Mouse (Mus musculus) hindbrain, embryonic 16.5 days (tissue): Measurements from ENCODE around the gene Itga11. TPM values are rescaled to one million over a fixed set of nuclear protein-coding genes. Genes with fewer than 3 reads are reported as not detected.
A peak's percentile ranks its signal among the peaks of the same experiment; 100 is the strongest.

Experiments
- ATAC-seq: fragments of 200-750 bp; cut with Nextera tagmentation; 2 replicates; pipeline ENCODE4 v1.8.0; 2017; ENCODE audit warnings: moderate TSS enrichment, moderate library complexity
- H3K27ac ChIP-seq: fragments of 300-500 bp; sonication (generic); 2 replicates; pipeline ENCODE4 v1.5.1; 2014; ENCODE audit warnings: low read depth, mild to moderate bottlenecking, control low read depth, low read length, moderate library complexity
- H3K27me3 ChIP-seq: fragments of 300-500 bp; sonication (generic); replicated peaks from 2 replicates; pipeline ENCODE4 v1.6.1; 2014; ENCODE audit warnings: low read length; ENCODE audit not compliant: control insufficient read depth, insufficient read depth
- H3K36me3 ChIP-seq: fragments of 300-500 bp; sonication (generic); 2 replicates; pipeline ENCODE4 v1.6.1; 2014; ENCODE audit warnings: mild to moderate bottlenecking, low read length, moderate library complexity, mixed read lengths; ENCODE audit not compliant: control insufficient read depth, insufficient read depth
- H3K4me1 ChIP-seq: fragments of 300-500 bp; sonication (generic); 2 replicates; pipeline ENCODE4 v1.6.1; 2014; ENCODE audit warnings: low read depth, low read length; ENCODE audit not compliant: control insufficient read depth, insufficient read depth
- H3K4me2 ChIP-seq: fragments of 300-500 bp; sonication (generic); 2 replicates; pipeline ENCODE4 v1.6.1; 2014; ENCODE audit warnings: mild to moderate bottlenecking, low read length, control low read depth, moderate library complexity
- H3K4me3 ChIP-seq: fragments of 300-500 bp; sonication (generic); 2 replicates; pipeline ENCODE4 v1.5.1; 2014; ENCODE audit warnings: mild to moderate bottlenecking, low read length, control low read depth, moderate library complexity
- H3K9ac ChIP-seq: fragments of 300-500 bp; sonication (generic); 2 replicates; pipeline ENCODE4 v1.6.1; 2014; ENCODE audit warnings: low read depth, mild to moderate bottlenecking, control low read depth, low read length, moderate library complexity
- H3K9me3 ChIP-seq: fragments of 300-500 bp; sonication (generic); 2 replicates; pipeline ENCODE4 v1.6.1; 2014; ENCODE audit warnings: mild to moderate bottlenecking, low read length, moderate library complexity; ENCODE audit not compliant: control insufficient read depth
- WGBS: fragments of 180-500 bp; shearing (Covaris S2); extraction: QIAGEN DNeasy Blood & Tissue Kit; methylation state at CpG from one replicate; pipeline ENCODE4 v1.1.7; 2014; 5-methylcytosine and 5-hydroxymethylcytosine counted together
- polyA plus RNA-seq: library from polyadenylated mRNA; unstranded; fragments of >200 nt; fragmentation: Nextera tagmentation; extraction: Ambion mirVana; gene quantifications from 2 replicates; pipeline ENCODE4 v1.2.1, GENCODE M21; 2015

Itga11 gene
- polyA plus RNA-seq, 1 experiment from 2014 or later, result 1.1 TPM

DNA sequence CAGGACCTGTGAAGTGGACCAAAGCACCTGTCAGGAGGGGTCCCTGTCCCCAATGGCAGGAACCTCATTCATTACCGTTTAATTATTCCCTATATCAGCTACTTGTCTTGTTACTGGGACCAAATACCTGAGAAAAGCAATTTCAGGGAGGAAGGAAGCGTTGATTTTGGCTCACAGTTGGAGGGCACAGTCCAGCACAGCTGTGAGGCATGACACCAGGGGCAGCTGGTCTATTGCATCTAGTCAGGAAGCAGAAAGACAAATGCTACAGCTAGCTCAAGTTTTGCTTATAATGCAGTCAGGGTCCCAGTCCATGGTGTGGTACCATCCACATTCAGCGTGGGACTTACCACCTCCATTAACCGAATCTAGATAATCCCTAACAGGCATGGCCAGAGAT is 29.6 kb downstream of the Itga11 start:
- Histone ChIP-seq H3K27me3 (no peaks in the 10 kb centered on the region), H3K36me3 (no peaks in the 10 kb centered on the region), H3K9me3 (no peaks in the 10 kb centered on the region), H3K9ac (no peak overlapping the region), H3K4me1 (peaks cover 6% of the 10 kb centered on the region; the same call in 1 of the 2 replicates), H3K4me2 (no peak overlapping the region), H3K4me3 (no peak overlapping the region), H3K27ac (no peak overlapping the region)
- WGBS, result 81% methylated on average over 4 of the region's 4 CpGs
- ATAC-seq, result no peak

DNA sequence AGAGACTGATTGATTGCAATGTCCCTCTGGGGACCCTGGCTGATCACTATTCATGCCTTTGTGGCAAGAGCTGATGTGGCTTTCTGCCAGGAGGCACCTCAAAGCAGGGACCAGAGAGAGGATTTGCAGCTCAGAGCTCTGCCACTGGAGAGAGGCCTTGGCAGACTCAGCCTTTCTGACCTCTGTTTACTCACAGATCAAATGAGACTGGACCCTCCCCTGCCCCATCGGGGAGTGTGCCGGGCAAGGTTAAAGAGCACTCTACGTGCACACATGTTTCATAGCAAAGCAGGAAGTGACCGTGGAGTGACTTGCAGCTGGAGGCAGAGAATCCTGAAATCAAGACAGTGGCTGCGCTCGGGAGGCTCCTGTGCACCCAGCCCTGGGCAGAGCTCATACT is 30.2 kb downstream of the Itga11 start:
- no peak overlapping the region; the same call in 1 of the 2 replicates for H3K27ac ChIP-seq
- WGBS, result 43% methylated on average over 6 of the region's 6 CpGs
- H3K4me2 ChIP-seq, result no peak overlapping the region
- H3K27me3 ChIP-seq, result no peaks in the 10 kb centered on the region
- H3K4me1 ChIP-seq, result peaks cover 6% of the 10 kb centered on the region; the same call in 1 of the 2 replicates
- H3K9ac ChIP-seq, result no peak overlapping the region; the same call in 1 of the 2 replicates
- ATAC-seq, result no peak
- no peaks in the 10 kb centered on the region for H3K36me3 ChIP-seq
- H3K4me3 ChIP-seq, result no peak overlapping the region
- H3K9me3 ChIP-seq, result no peaks in the 10 kb centered on the region

DNA sequence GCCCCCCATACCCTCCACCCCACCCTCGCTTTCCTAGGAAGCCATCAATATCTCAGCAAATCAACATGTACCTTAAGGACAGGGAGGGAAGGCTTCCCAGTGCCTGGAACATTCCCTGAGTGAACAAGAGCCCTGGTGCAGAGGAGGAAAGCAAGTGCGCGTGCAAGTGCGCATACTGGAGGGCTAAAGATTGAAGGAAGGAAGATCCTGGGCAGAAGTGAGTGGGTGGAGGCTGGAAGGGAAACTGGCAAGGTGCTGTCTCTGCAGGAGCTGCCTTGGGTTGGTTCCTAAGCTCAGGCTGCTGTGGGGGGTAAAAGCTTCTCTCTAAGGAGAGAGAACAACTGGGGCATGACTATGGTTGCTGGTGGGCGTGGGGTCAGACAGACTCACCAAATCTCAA is 32.4 kb downstream of the Itga11 start:
- Histone ChIP-seq H3K9ac (no peak overlapping the region), H3K27me3 (no peaks in the 10 kb centered on the region), H3K27ac (no peak overlapping the region), H3K9me3 (no peaks in the 10 kb centered on the region), H3K4me1 (peaks cover 6% of the 10 kb centered on the region; the same call in 1 of the 2 replicates), H3K4me2 (no peak overlapping the region), H3K4me3 (no peak overlapping the region), H3K36me3 (no peaks in the 10 kb centered on the region)
- 98% methylated on average over 5 of the region's 5 CpGs for WGBS
- no peak for ATAC-seq

DNA sequence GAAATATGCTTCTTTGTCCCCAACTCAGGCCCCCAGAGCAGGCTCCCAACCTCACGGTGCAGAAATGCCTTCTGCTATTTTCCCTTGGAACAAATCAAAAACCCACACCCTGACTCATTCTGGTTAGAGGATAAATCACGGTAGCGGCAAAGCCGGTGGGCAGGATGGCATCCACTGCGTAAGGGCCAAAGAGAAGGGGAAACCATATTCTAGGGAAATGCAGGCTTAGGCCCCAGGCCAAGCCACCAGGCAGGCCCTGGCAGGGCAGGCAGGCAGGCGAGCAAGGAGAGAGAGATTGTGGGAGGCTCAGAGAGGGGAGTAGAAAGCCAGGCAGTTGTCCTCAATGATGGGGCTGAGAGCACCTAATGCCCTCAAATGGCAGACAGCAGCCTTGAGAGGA is 34.7 kb downstream of the Itga11 start:
- no peak overlapping the region for H3K4me3 ChIP-seq
- no peaks in the 10 kb centered on the region for H3K9me3 ChIP-seq
- ATAC-seq, result no peak
- peaks cover 6% of the 10 kb centered on the region; the same call in 1 of the 2 replicates for H3K4me1 ChIP-seq
- H3K36me3 ChIP-seq, result no peaks in the 10 kb centered on the region
- H3K27me3 ChIP-seq, result no peaks in the 10 kb centered on the region
- no peak overlapping the region for H3K9ac ChIP-seq
- no peak overlapping the region for H3K27ac ChIP-seq
- H3K4me2 ChIP-seq, result no peak overlapping the region
- WGBS, result 73% methylated on average over 6 of the region's 6 CpGs

DNA sequence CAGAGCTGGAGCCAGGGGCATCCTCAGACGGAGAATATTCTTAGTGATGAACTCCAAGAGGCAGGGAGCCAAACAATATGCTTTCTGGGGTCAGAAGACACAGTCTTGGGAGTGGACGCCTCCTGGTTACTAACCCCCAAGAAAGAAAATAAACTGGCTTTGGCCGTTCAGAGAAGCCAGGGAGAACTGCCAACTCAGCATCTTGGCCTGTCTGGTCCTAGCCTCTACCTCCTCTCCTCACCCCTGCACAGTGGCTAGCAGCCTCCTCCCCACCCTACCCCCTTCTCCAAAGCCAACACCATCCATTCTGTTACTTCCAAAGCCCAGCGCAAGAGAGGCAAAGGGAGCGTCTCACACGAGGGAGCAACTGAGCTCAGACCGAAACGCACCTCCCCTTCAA is 35.4 kb downstream of the Itga11 start:
- H3K4me2 ChIP-seq, result no peak overlapping the region
- peaks cover 3% of the 10 kb centered on the region; the same call in 1 of the 2 replicates for H3K4me1 ChIP-seq
- H3K27me3 ChIP-seq, result no peaks in the 10 kb centered on the region
- WGBS, result 78% methylated on average over 8 of the region's 8 CpGs
- no peak for ATAC-seq
- H3K36me3 ChIP-seq, result no peaks in the 10 kb centered on the region
- H3K9ac ChIP-seq, result no peak overlapping the region
- H3K27ac ChIP-seq, result no peak overlapping the region
- H3K9me3 ChIP-seq, result no peaks in the 10 kb centered on the region
- H3K4me3 ChIP-seq, result no peak overlapping the region

DNA sequence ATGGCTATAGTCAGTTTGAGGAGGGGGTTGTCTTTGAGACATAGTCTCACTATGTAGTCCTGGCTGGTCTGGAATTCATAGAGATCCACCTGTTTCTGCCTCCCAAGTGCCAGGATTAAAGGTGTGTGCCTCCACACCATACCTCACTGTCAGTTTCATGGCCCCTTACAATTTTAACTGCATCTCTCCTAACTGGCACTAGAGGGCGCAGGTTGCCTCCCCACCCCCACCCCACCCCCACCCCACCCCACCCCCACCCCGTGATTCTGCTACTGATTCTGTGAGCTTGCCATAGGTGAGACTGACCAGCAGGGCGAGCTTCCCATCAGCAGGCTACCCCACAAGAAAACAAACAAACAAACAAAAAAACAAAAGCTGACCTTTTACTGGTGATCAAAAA is 36.7 kb downstream of the Itga11 start:
- Histone ChIP-seq H3K4me2 (no peak overlapping the region), H3K27me3 (no peaks in the 10 kb centered on the region), H3K9me3 (no peaks in the 10 kb centered on the region), H3K4me1 (no peaks in the 10 kb centered on the region), H3K4me3 (no peak overlapping the region), H3K36me3 (no peaks in the 10 kb centered on the region), H3K27ac (no peak overlapping the region), H3K9ac (no peak overlapping the region)
- ATAC-seq, result no peak
- WGBS, result 69% methylated on average over 3 of the region's 3 CpGs

DNA sequence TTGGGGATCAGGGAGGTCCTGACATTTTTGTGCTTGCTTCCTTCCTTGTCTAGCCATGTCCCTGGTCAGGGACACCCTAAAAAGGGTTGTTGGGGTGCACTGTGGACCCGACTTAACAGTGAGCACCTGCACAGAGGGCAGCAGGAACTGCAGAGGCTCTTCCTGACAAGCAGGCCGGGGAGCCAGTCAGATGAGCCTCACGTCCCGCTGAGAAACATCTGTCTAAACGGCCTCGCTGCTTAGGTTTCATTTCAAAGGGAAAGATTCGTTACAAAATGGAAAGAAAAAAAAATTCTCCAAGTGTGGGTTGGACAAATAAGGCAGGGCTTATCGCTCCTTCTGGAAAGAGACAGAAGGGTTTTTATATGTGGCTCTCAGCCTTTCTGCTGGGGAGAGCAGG is 40.4 kb downstream of the Itga11 start:
- H3K9me3 ChIP-seq, result no peaks in the 10 kb centered on the region
- H3K4me1 ChIP-seq, result no peaks in the 10 kb centered on the region
- 43% methylated on average over 8 of the region's 8 CpGs for WGBS
- no peaks in the 10 kb centered on the region for H3K27me3 ChIP-seq
- no peaks in the 10 kb centered on the region for H3K36me3 ChIP-seq
- no peak overlapping the region for H3K4me3 ChIP-seq
- no peak for ATAC-seq
- H3K4me2 ChIP-seq, result no peak overlapping the region
- H3K9ac ChIP-seq, result no peak overlapping the region
- no peak overlapping the region; the same call in 1 of the 2 replicates for H3K27ac ChIP-seq

DNA sequence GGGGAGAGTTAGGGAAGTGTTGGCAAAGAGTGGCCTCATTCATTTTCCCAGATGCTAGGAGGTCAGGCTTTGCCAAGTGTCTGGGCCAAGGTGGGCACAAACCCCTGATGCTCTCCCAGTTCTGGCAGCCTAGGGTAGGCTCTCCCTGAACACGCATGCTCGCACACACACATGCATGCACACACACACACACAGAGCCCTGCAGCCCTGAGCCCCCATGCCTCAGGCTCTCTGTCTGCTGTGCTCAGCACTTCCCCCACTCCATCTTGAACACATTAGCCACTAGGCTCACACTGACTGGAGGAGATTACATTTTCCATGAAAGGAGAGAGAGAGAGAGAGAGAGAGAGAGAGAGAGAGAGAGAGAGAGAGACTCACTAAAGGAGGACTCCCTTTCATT is 44.2 kb downstream of the Itga11 start:
- ATAC-seq, result peak; percentile 40; the same call in 1 of the 2 replicates
- no peak overlapping the region for H3K4me3 ChIP-seq
- H3K27me3 ChIP-seq, result no peaks in the 10 kb centered on the region
- no peaks in the 10 kb centered on the region for H3K9me3 ChIP-seq
- no peak overlapping the region for H3K27ac ChIP-seq
- no peaks in the 10 kb centered on the region for H3K4me1 ChIP-seq
- no peaks in the 10 kb centered on the region for H3K36me3 ChIP-seq
- H3K9ac ChIP-seq, result no peak overlapping the region
- 74% methylated on average over 2 of the region's 2 CpGs for WGBS
- no peak overlapping the region for H3K4me2 ChIP-seq

DNA sequence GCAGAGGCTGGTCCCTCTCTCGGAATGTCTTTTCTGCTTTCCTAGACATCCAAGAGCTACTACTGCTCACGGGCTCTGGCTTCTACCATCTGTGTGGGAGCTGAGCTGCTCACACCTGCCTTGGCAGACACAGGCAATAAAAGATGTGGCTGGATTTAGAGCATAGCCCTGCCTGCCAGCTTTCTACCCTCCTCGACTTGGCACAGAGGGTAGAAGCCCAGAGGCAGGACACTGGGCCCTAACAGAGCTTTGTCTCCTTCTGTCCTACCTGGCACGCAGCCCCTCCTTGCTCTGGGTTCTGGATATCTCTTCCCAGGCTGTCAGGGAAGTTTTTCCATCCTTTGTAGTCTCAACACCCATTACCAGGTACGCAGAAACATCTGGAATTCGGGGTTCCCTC is 45.1 kb downstream of the Itga11 start:
- no peaks in the 10 kb centered on the region for H3K36me3 ChIP-seq
- 0 out of 2 replicates have a peak overlapping the region, but pooled peaks have one; percentile 4 for H3K9ac ChIP-seq
- H3K27me3 ChIP-seq, result no peaks in the 10 kb centered on the region
- no peak overlapping the region for H3K27ac ChIP-seq
- 71% methylated on average over 6 of the region's 6 CpGs for WGBS
- no peak for ATAC-seq
- H3K4me1 ChIP-seq, result no peaks in the 10 kb centered on the region
- no peaks in the 10 kb centered on the region for H3K9me3 ChIP-seq
- no peak overlapping the region for H3K4me2 ChIP-seq
- no peak overlapping the region for H3K4me3 ChIP-seq

DNA sequence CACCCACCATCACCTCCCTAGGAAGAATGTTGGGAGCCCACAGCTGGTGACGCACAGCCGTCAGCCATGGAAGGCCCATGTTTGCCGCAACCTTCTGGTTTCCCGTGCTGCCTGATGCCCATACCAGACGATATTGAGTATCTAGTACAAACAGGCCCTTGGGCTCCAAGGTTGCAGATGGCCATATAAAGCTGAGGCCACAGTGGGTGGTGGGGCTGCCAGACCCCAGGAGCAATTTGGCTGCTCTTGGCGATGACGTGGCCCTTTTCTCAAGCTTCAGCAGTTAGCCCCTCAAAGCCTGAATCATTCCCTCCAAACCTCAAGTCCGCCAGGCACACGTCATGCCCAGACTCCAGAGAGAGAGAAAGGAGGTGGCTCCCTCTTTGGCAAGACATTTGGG is 46.5 kb downstream of the Itga11 start:
- H3K9ac ChIP-seq, result no peak overlapping the region

More for the DNA sequence above, 46.5 kb downstream of the Itga11 start:
- no peaks in the 10 kb centered on the region for H3K4me1 ChIP-seq
- H3K9me3 ChIP-seq, result no peaks in the 10 kb centered on the region
- no peak for ATAC-seq
- 84% methylated on average over 9 of the region's 9 CpGs for WGBS
- no peak overlapping the region for H3K27ac ChIP-seq
- H3K36me3 ChIP-seq, result no peaks in the 10 kb centered on the region
- H3K4me2 ChIP-seq, result no peak overlapping the region
- no peaks in the 10 kb centered on the region for H3K27me3 ChIP-seq
- no peak overlapping the region for H3K4me3 ChIP-seq
